In the genomic region with DNA sequence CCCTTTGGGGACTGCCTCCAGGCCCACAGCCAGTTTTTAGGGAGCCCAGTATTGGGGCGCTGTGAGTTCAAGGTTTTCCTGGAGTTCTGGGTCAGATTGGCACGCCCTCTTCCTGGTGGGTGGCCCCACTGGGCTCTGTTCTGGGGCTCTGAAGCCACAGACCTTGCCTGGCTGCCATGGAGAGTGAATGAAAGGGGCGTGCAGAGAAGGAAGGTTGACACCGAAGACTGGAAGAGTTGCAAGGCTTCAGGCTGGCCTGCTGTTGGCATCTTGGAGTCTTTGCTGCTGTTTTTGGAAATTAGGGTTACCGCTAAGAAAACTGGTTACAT, we compare ENCODE assay signal across 10 mouse cellular contexts. TPM values are rescaled to one million over a fixed set of nuclear protein-coding genes. Genes with fewer than 3 reads are reported as not detected.
DNase-seq lines count a peak whose midpoint lies in the region; ATAC-seq lines count a peak whose summit lies in the region.
"Had no signal": no experiment of that assay in that cellular context is flagged by ENCODE, and none has a peak within 500 bp of the region (broad histone marks: within the 10 kb centered on the region; RNA-seq: fewer than 3 reads in every experiment).

No protein-coding gene starts in this region.

- no peaks in the 10 kb centered on the region for H3K36me3 ChIP-seq in limb, embryonic 11.5 days (ENCODE audit: control insufficient read depth, insufficient read depth, low read length)
- H3K36me3 ChIP-seq in stomach, embryonic 15.5 days: no peaks in the 10 kb centered on the region

- no peak overlapping the region for H3K27ac ChIP-seq in limb, embryonic 11.5 days (replicated peaks; ENCODE audit: low read depth, low read length)
- no peak overlapping the region for H3K27ac ChIP-seq in stomach, embryonic 15.5 days

- 0 out of 2 replicates have a peak, but pooled peaks have one; percentile 25 for ATAC-seq in limb, embryonic 11.5 days (ENCODE audit: insufficient number of reproducible peaks, low FRiP score, low TSS enrichment, low read depth)
- no peak for ATAC-seq in stomach, embryonic 15.5 days (ENCODE audit: insufficient read depth, low FRiP score, low read depth)

- H3K9ac ChIP-seq in limb, embryonic 11.5 days (ENCODE audit: low read length): peak overlapping the region; percentile 69
- no peak overlapping the region for H3K9ac ChIP-seq in stomach, embryonic 15.5 days

- peaks cover 19% of the 10 kb centered on the region for H3K27me3 ChIP-seq in limb, embryonic 11.5 days (ENCODE audit: control insufficient read depth, insufficient read depth, low read length)
- peaks cover 21% of the 10 kb centered on the region for H3K27me3 ChIP-seq in stomach, embryonic 15.5 days (replicated peaks)

- peak; percentile 29 for DNase-seq in embryo, embryonic 9.5 days (ENCODE audit: extremely low spot score)
- DNase-seq in embryo, embryonic 10.5 days (ENCODE audit: low spot score): no peak
- DNase-seq in retina, embryonic 14.5 days (ENCODE audit: low spot score): peak; percentile 36
- DNase-seq in retina, postnatal 1 day: no peak
- DNase-seq in limb, embryonic 11.5 days (ENCODE audit: low spot score): no peak
- DNase-seq in layer of hippocampus, adult 8-10 months (ENCODE audit: low spot score in 2 of 2): no peak
- no peak for DNase-seq in right cerebral cortex, adult 18-20 months

- 32% methylated on average over 5 of the region's 5 CpGs for WGBS in limb, embryonic 11.5 days
- WGBS in stomach, embryonic 15.5 days: 45% methylated on average over 5 of the region's 5 CpGs

- H3K9me3 ChIP-seq in limb, embryonic 11.5 days (ENCODE audit: control insufficient read depth, low read length): no peaks in the 10 kb centered on the region
- H3K9me3 ChIP-seq in stomach, embryonic 15.5 days: no peaks in the 10 kb centered on the region

- H3K4me1 ChIP-seq in limb, embryonic 11.5 days (ENCODE audit: control insufficient read depth, insufficient read depth, low read length): 0 out of 2 replicates have a peak, but pooled peaks cover 3% of the 10 kb centered on the region
- no peaks in the 10 kb centered on the region for H3K4me1 ChIP-seq in stomach, embryonic 15.5 days

- peak overlapping the region; percentile 92 for H3K4me2 ChIP-seq in limb, embryonic 11.5 days (ENCODE audit: low read depth, severe bottlenecking)
- H3K4me2 ChIP-seq in stomach, embryonic 15.5 days: peak overlapping the region; percentile 95

- peak overlapping the region; percentile 46 for H3K4me3 ChIP-seq in limb, embryonic 11.5 days (ENCODE audit: low read depth, low read length)
- peak overlapping the region; percentile 54 for H3K4me3 ChIP-seq in stomach, embryonic 15.5 days (replicated peaks)

RNA-seq across cellular contexts. Expression of a gene that starts 0.6 kb away (rescaled TPM):
- polyA plus RNA-seq in limb, embryonic 11.5 days (2014; fragmentation: Nextera tagmentation; extraction: Ambion mirVana): 2.4 and 3.0 TPM in 2 replicates
- polyA plus RNA-seq in stomach, embryonic 15.5 days (2015; fragmentation: Nextera tagmentation; extraction: Ambion mirVana): 2.1 and 2.4 TPM in 2 replicates
- total RNA-seq in layer of hippocampus, adult 8-10 months (2022): 10 to 100 TPM; 46.8 to 54.5 (median 51.1) TPM
- total RNA-seq: heart, postnatal 25 days; neutrophil, adult 5-6 weeks had no signal

RNA-seq across cellular contexts. Expression of a gene that starts 33.8 kb away (rescaled TPM):
- 19.2 and 22.2 TPM in 2 replicates for polyA plus RNA-seq in limb, embryonic 11.5 days (2014; fragmentation: Nextera tagmentation; extraction: Ambion mirVana)
- polyA plus RNA-seq in stomach, embryonic 15.5 days (2015; fragmentation: Nextera tagmentation; extraction: Ambion mirVana): 16.5 and 16.7 TPM in 2 replicates
- 10 to 100 TPM; 34.8 to 46.9 (median 37.7) TPM for total RNA-seq in layer of hippocampus, adult 8-10 months (2022)

Comparison
In these comparisons a context has a peak if more than half of its experiments do, and no peak if none do; other contexts are left out.
1. DNase-seq: peak in embryo, embryonic 9.5 days (single experiment) and retina, embryonic 14.5 days (single experiment); none in embryo, embryonic 10.5 days (single experiment), retina, postnatal 1 day (single experiment), limb, embryonic 11.5 days (single experiment), layer of hippocampus, adult 8-10 months (0 of 2) and right cerebral cortex, adult 18-20 months (single experiment).